In genomic region chr2:45104511-45105055, GRCm38 (mm10) we compare ENCODE assay signal across 10 mouse cellular contexts. TPM values are rescaled to one million over a fixed set of nuclear protein-coding genes. Genes with fewer than 3 reads are reported as not detected.
DNase-seq lines count a peak whose midpoint lies in the region; ATAC-seq and TF ChIP-seq lines count a peak whose summit lies in the region.
"Had no signal": no experiment of that assay in that cellular context is flagged by ENCODE, and none has a peak within 500 bp of the region (broad histone marks: within the 10 kb centered on the region; RNA-seq: fewer than 3 reads in every experiment).

No protein-coding gene starts in this region.

- H3K27me3 ChIP-seq in embryonic facial prominence, embryonic 11.5 days (ENCODE audit: control insufficient read depth, insufficient read depth, low read length) = peaks cover 2% of the 10 kb centered on the region; the same call in 1 of the 2 replicates
- no peaks in the 10 kb centered on the region for H3K27me3 ChIP-seq in hindbrain, embryonic 11.5 days (ENCODE audit: control insufficient read depth, insufficient read depth, low read length)
- no peaks in the 10 kb centered on the region for H3K27me3 ChIP-seq in midbrain, embryonic 16.5 days (ENCODE audit: control insufficient read depth, insufficient read depth, low read depth, low read length)

- 22% methylated on average over 7 of the region's 7 CpGs for WGBS in embryonic facial prominence, embryonic 11.5 days
- 21% methylated on average over 7 of the region's 7 CpGs for WGBS in hindbrain, embryonic 11.5 days
- WGBS in midbrain, embryonic 16.5 days = 6% methylated on average over 7 of the region's 7 CpGs

- H3K36me3 ChIP-seq in embryonic facial prominence, embryonic 11.5 days (replicated peaks; ENCODE audit: control insufficient read depth, insufficient read depth, low read depth, low read length) = no peaks in the 10 kb centered on the region
- H3K36me3 ChIP-seq in hindbrain, embryonic 11.5 days (ENCODE audit: control insufficient read depth, insufficient read depth, low read length) = no peaks in the 10 kb centered on the region
- H3K36me3 ChIP-seq in midbrain, embryonic 16.5 days (ENCODE audit: control insufficient read depth, insufficient read depth, low read length) = no peaks in the 10 kb centered on the region

- ATAC-seq in embryonic facial prominence, embryonic 11.5 days (replicated peaks; ENCODE audit: insufficient number of reproducible peaks, low FRiP score, low TSS enrichment, low read depth) = no peak
- no peak for ATAC-seq in hindbrain, embryonic 11.5 days (ENCODE audit: low FRiP score)
- ATAC-seq in midbrain, embryonic 16.5 days = no peak

- intact Hi-C loops in left cerebral cortex, adult 2 months (cut with DNase I) = loop anchor here (5.0 to 10.0 kb wide), 5 partner anchors 50 to 1120 kb away; no protein-coding TSS in a partner anchor

- H3K4me2 ChIP-seq in embryonic facial prominence, embryonic 11.5 days (ENCODE audit: low read depth, low read length) = no peak overlapping the region
- H3K4me2 ChIP-seq in hindbrain, embryonic 11.5 days (replicated peaks; ENCODE audit: low read depth, low read length) = no peak overlapping the region
- peak overlapping the region; percentile 88 for H3K4me2 ChIP-seq in midbrain, embryonic 16.5 days (ENCODE audit: low read length)

- peak overlapping the region; percentile 92 for H3K27ac ChIP-seq in left cerebral cortex, adult 2 months
- no peak overlapping the region for H3K27ac ChIP-seq in embryonic facial prominence, embryonic 11.5 days (replicated peaks; ENCODE audit: low read depth, low read length)
- H3K27ac ChIP-seq in hindbrain, embryonic 11.5 days (ENCODE audit: low read depth, low read length) = peak overlapping the region; percentile 56
- peak overlapping the region; percentile 53; the same call in 1 of the 2 replicates for H3K27ac ChIP-seq in midbrain, embryonic 16.5 days (ENCODE audit: low read length)

- peaks cover 5% of the 10 kb centered on the region; the same call in 1 of the 2 replicates for H3K4me1 ChIP-seq in embryonic facial prominence, embryonic 11.5 days (ENCODE audit: control insufficient read depth, insufficient read depth, low read length)
- peaks cover 10% of the 10 kb centered on the region; the same call in 1 of the 2 replicates for H3K4me1 ChIP-seq in hindbrain, embryonic 11.5 days (replicated peaks; ENCODE audit: control insufficient read depth, insufficient read depth, low read length)
- H3K4me1 ChIP-seq in midbrain, embryonic 16.5 days (ENCODE audit: control insufficient read depth, insufficient read depth, low read length) = peaks cover 40% of the 10 kb centered on the region

- DNase-seq in left cerebral cortex, adult 2 months (ENCODE audit: extremely low spot score in 1 of 2, low spot score in 2 of 2) = no peak
- DNase-seq in left cerebral cortex, adult 18-20 months (ENCODE audit: low spot score in 2 of 2) = no peak
- no peak for DNase-seq in embryonic facial prominence, embryonic 11.5 days (ENCODE audit: low spot score)
- DNase-seq in hindbrain, embryonic 11.5 days (ENCODE audit: low spot score) = peak; percentile 50
- DNase-seq in c-Kit-positive CD71-positive TER-119-positive erythroid progenitor cells, embryonic 14.5 days (ENCODE audit: low spot score) = no peak
- DNase-seq in gastrocnemius, postnatal 4 days (ENCODE audit: low spot score in 2 of 2) = no peak
- no peak for DNase-seq in layer of hippocampus, adult 9-11 months
- DNase-seq: cerebellum, adult 18-20 months; thymus, adult 2 months had no signal

- no peaks in the 10 kb centered on the region for H3K9me3 ChIP-seq in embryonic facial prominence, embryonic 11.5 days (replicated peaks; ENCODE audit: control insufficient read depth, low read length)
- no peaks in the 10 kb centered on the region for H3K9me3 ChIP-seq in hindbrain, embryonic 11.5 days (ENCODE audit: control insufficient read depth, low read length)
- no peaks in the 10 kb centered on the region for H3K9me3 ChIP-seq in midbrain, embryonic 16.5 days (replicated peaks; ENCODE audit: control insufficient read depth, low read length, poor library complexity, severe bottlenecking)

- H3K9ac ChIP-seq in embryonic facial prominence, embryonic 11.5 days (replicated peaks; ENCODE audit: low read length) = peak overlapping the region; percentile 13; the same call in 1 of the 2 replicates
- H3K9ac ChIP-seq in hindbrain, embryonic 11.5 days (ENCODE audit: low read depth, low read length) = no peak overlapping the region
- H3K9ac ChIP-seq in midbrain, embryonic 16.5 days (ENCODE audit: low read depth, low read length) = peak overlapping the region; percentile 36; the same call in 1 of the 2 replicates

- no peak; the same call in 1 of the 2 replicates for TF ChIP-seq CTCF in left cerebral cortex, adult 2 months (IDR thresholded peaks at IDR 0.05)

- peak overlapping the region; percentile 31 for H3K4me3 ChIP-seq in left cerebral cortex, adult 2 months
- H3K4me3 ChIP-seq in embryonic facial prominence, embryonic 11.5 days (ENCODE audit: low read depth, low read length) = no peak overlapping the region
- no peak overlapping the region for H3K4me3 ChIP-seq in hindbrain, embryonic 11.5 days (ENCODE audit: low read depth, low read length)
- 0 out of 2 replicates have a peak overlapping the region, but pooled peaks have one; percentile 3 for H3K4me3 ChIP-seq in midbrain, embryonic 16.5 days (ENCODE audit: low read depth, low read length)

RNA-seq across cellular contexts. Expression of gene Zeb2, which starts 12.6 kb away (rescaled TPM):
- total RNA-seq in left cerebral cortex, adult 2 months (2021) = 100 to 1,000 TPM; 156 to 181 TPM
- total RNA-seq in left cerebral cortex, adult 18-20 months (2021) = 100 to 1,000 TPM; 141 to 180 TPM
- polyA plus RNA-seq in embryonic facial prominence, embryonic 11.5 days (2014; fragmentation: Nextera tagmentation; extraction: Ambion mirVana) = 36.7 and 38.5 TPM in 2 replicates
- 57.7 and 58.8 TPM in 2 replicates for polyA plus RNA-seq in hindbrain, embryonic 11.5 days (2014; fragmentation: Nextera tagmentation; extraction: Ambion mirVana)
- polyA plus RNA-seq in midbrain, embryonic 16.5 days (2015; fragmentation: Nextera tagmentation; extraction: Ambion mirVana) = 24.6 and 26.7 TPM in 2 replicates
- 100 to 1,000 TPM; 146 to 156 TPM for total RNA-seq in gastrocnemius, postnatal 4 days (2021)

Comparison
In these comparisons a context has a peak if more than half of its experiments do, and no peak if none do; other contexts are left out.
1. H3K4me3 ChIP-seq: peak in left cerebral cortex, adult 2 months (single experiment) and midbrain, embryonic 16.5 days (single experiment); none in embryonic facial prominence, embryonic 11.5 days (single experiment) and hindbrain, embryonic 11.5 days (single experiment).